Mouse (Mus musculus) stomach, embryonic 14.5 days (tissue): ENCODE measurements around the gene Ryr3. TPM values are rescaled to one million over a fixed set of nuclear protein-coding genes. Genes with fewer than 3 reads are reported as not detected.

Source experiments
- ATAC-seq: fragments of 200-750 bp; cut with Nextera tagmentation; 2 replicates; pipeline ENCODE4 v1.8.0; 2017; ENCODE audit warnings: low read depth, moderate TSS enrichment; ENCODE audit not compliant: insufficient number of reproducible peaks, insufficient read depth, low FRiP score
- H3K27ac ChIP-seq: fragments of 300-500 bp; sonication (generic); 2 replicates; pipeline ENCODE4 v1.5.1; 2014; ENCODE audit warnings: mild to moderate bottlenecking, low read length, moderate library complexity, mixed read lengths
- H3K27me3 ChIP-seq: fragments of 300-500 bp; sonication (generic); 2 replicates; pipeline ENCODE4 v1.6.1; 2014; ENCODE audit warnings: low read length, control low read depth, mixed read lengths; ENCODE audit not compliant: control insufficient read depth, insufficient read depth
- H3K36me3 ChIP-seq: fragments of 300-500 bp; sonication (generic); 2 replicates; pipeline ENCODE4 v1.6.1; 2014; ENCODE audit warnings: mild to moderate bottlenecking, control low read depth, low read length, moderate library complexity, mixed read lengths; ENCODE audit not compliant: control insufficient read depth, insufficient read depth
- H3K4me1 ChIP-seq: fragments of 300-500 bp; sonication (generic); 2 replicates; pipeline ENCODE4 v1.6.1; 2014; ENCODE audit warnings: low read length, control low read depth, mixed read lengths; ENCODE audit not compliant: control insufficient read depth, insufficient read depth
- H3K4me2 ChIP-seq: fragments of 300-500 bp; sonication (generic); replicated peaks from 2 replicates; pipeline ENCODE4 v1.6.1; 2014; ENCODE audit warnings: low read depth, low read length, control low read depth
- H3K4me3 ChIP-seq: fragments of 300-500 bp; sonication (generic); 2 replicates; pipeline ENCODE4 v1.5.1; 2014; ENCODE audit warnings: low read depth, low read length, control low read depth
- H3K9ac ChIP-seq: fragments of 300-500 bp; sonication (generic); replicated peaks from 2 replicates; pipeline ENCODE4 v1.6.1; 2014; ENCODE audit warnings: low read depth, mild to moderate bottlenecking, control low read depth, low read length, moderate library complexity, mixed read lengths
- H3K9me3 ChIP-seq: fragments of 300-500 bp; sonication (generic); 2 replicates; pipeline ENCODE4 v1.6.1; 2016; ENCODE audit warnings: low read depth, low read length, control low read depth; ENCODE audit not compliant: control insufficient read depth
- WGBS: fragments of 180-500 bp; shearing (Covaris S2); extraction: QIAGEN DNeasy Blood & Tissue Kit; methylation state at CpG from one replicate; pipeline ENCODE4 v1.1.7; 2014; 5-methylcytosine and 5-hydroxymethylcytosine counted together
- polyA plus RNA-seq: library from polyadenylated mRNA; unstranded; fragments of >200 nt; fragmentation: Nextera tagmentation; extraction: Ambion mirVana; gene quantifications from 2 replicates; pipeline ENCODE4 v1.2.1, GENCODE M21; 2014

The Ryr3 gene
- polyA plus RNA-seq, 1 experiment from 2014 or later, result 10.8 TPM

DNA sequence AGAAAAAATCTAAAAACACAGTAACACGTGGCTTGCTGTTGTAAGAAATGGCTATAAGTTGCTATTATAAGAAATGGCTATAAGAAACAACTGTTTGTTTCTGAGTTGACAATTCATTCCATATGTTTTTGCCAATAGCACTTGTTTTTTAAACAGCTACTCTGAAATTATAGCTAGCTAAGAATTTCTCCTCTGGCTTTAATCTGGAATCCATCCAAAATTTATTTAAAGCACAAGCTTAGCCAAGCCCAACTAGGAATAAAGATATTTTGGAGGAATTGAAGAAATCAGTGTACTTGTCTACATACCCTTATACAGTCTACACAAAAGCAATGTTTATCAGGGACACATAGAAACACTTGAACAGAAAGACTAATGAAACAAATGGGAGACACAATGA lies 93.4 kb downstream of the Ryr3 start:
- Histone ChIP-seq H3K9ac (no peak overlapping the region), H3K4me1 (no peaks in the 10 kb centered on the region), H3K4me2 (no peak overlapping the region), H3K9me3 (no peaks in the 10 kb centered on the region), H3K4me3 (no peak overlapping the region), H3K27me3 (no peaks in the 10 kb centered on the region), H3K36me3 (no peaks in the 10 kb centered on the region), H3K27ac (no peak overlapping the region)
- 56% methylated on average over 1 of the region's 1 CpGs for WGBS
- no peak for ATAC-seq

DNA sequence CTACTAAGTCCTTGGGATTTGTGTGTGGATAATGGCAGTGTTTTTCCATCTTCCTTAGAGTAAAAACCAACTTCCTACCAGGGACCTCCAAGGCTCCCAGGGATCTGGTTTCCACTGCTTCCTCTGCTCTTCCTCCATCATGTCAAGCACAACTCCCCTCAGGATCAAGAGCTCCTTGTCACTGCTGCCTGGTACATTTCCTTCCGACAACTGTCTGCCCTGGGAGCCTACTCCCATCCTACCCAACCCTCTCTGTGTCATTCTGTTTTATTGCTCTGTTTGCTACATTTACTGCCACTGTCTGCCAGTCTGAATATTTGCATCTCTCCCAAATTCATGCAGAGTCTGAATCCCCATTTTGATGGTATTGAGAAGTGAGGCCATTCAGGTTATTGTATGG lies 97.8 kb downstream of the Ryr3 start:
- no peak for ATAC-seq
- Histone ChIP-seq H3K4me1 (no peaks in the 10 kb centered on the region), H3K36me3 (no peaks in the 10 kb centered on the region), H3K4me2 (no peak overlapping the region), H3K27ac (no peak overlapping the region), H3K9me3 (no peaks in the 10 kb centered on the region), H3K4me3 (no peak overlapping the region), H3K9ac (no peak overlapping the region), H3K27me3 (no peaks in the 10 kb centered on the region)
- 80% methylated on average over 1 of the region's 1 CpGs for WGBS

DNA sequence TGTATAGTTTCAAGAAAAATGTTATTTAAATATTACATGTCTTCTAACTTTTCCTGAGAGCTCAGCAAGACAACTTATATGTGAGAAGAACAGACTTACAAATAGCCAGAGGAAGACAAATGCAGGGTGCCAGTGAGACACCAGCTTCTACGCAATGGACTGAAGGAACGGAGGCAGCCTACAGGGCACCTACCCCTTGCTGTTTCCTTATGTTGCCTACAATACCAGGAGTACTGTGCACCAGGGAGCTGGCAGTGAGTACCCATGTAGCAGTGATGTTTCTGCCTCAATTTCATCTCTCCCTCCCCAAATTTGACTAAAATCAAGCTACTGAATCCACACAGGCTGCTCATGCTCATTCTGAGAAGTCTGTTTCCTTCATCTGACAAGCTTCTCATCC lies 100.1 kb downstream of the Ryr3 start:
- no peak overlapping the region for H3K4me3 ChIP-seq

DNA sequence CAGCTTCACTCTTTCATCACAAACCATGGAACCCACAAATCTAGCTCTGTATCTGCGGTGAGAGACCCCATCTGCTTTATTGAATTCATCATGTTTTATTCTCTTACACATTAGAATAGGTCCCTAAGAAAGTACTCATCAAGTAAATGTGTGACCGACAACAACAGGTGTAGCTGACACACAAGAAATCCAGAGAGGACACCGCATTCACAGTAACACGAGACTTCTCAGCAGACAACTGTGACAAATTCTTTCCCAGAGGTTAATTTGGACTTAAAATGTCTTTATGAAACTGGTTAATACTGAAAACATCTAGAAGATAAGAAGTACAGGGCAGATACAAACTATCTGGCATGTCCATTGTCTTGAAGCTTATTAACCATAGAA lies 101.0 kb downstream of the Ryr3 start:
- Histone ChIP-seq H3K4me3 (no peak overlapping the region), H3K4me1 (no peaks in the 10 kb centered on the region), H3K4me2 (no peak overlapping the region), H3K27ac (no peak overlapping the region), H3K27me3 (no peaks in the 10 kb centered on the region), H3K9ac (no peak overlapping the region), H3K36me3 (no peaks in the 10 kb centered on the region), H3K9me3 (no peaks in the 10 kb centered on the region)
- no peak for ATAC-seq
- 89% methylated on average over 4 of the region's 4 CpGs for WGBS

More for the DNA sequence above, 100.1 kb downstream of the Ryr3 start:
- Histone ChIP-seq H3K9ac (no peak overlapping the region), H3K36me3 (no peaks in the 10 kb centered on the region), H3K9me3 (no peaks in the 10 kb centered on the region), H3K4me1 (no peaks in the 10 kb centered on the region), H3K27me3 (no peaks in the 10 kb centered on the region), H3K27ac (no peak overlapping the region), H3K4me2 (no peak overlapping the region)
- WGBS, result 93% methylated on average over 2 of the region's 2 CpGs
- ATAC-seq, result no peak

DNA sequence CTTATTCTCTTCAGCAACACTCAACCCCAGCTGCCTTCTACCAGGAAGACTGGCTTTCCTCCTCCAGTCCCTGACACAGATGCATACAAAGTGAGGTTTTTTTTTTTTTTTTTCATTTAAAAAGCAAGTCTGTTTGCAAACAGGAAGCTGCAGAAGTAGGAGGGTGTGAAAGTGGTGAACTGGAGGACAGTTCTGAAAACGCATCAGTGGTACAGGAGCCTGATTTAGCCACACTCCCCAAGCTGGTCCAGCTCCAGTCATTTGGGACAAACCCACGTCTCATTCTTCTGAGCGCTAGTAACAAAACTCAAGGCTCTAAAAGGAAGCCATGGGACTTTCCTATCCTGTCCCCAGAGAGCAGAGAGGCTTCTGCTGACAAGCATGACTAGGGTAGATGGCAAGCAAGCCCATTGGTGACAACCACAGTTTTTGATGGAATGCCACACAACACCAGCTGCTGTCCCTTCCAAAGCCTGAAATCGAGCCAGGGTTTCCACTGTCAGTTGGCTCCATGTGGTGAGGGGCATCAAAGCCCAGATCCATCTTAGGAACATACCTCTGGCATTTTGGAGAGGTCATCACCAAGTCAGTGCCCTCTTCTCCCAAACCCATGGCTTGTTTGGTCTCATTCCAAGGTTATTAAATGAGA lies 101.5 kb downstream of the Ryr3 start:
- H3K4me1 ChIP-seq, result no peaks in the 10 kb centered on the region
- no peaks in the 10 kb centered on the region for H3K36me3 ChIP-seq
- ATAC-seq, result no peak
- no peak overlapping the region for H3K4me3 ChIP-seq
- no peak overlapping the region for H3K9ac ChIP-seq
- no peak overlapping the region for H3K27ac ChIP-seq
- no peak overlapping the region for H3K4me2 ChIP-seq
- H3K27me3 ChIP-seq, result no peaks in the 10 kb centered on the region
- 78% methylated on average over 4 of the region's 4 CpGs for WGBS
- no peaks in the 10 kb centered on the region for H3K9me3 ChIP-seq

DNA sequence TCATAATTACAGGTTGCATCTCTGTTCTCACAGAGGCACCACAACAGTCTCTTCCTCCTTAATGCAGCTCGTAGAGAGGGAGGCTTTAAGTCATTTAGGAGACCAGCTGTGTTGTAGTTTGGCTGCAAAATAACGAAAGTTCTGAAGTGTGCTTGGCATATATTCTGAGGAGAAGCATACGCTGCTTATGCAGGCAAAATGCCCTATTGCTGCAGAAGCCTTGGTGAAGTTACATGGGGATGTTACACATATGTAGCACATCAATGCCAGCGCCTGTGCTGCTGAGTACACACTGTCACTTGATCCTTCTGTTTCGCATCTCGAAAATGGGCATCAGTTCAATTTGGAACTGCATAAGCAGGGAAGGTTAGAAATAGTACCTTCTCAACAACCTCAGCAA lies 112.3 kb downstream of the Ryr3 start:
- Histone ChIP-seq H3K9me3 (no peaks in the 10 kb centered on the region), H3K4me2 (no peak overlapping the region), H3K9ac (no peak overlapping the region), H3K4me3 (no peak overlapping the region), H3K27ac (no peak overlapping the region), H3K36me3 (no peaks in the 10 kb centered on the region), H3K4me1 (no peaks in the 10 kb centered on the region), H3K27me3 (no peaks in the 10 kb centered on the region)
- WGBS, result 83% methylated on average over 6 of the region's 6 CpGs
- ATAC-seq, result no peak

DNA sequence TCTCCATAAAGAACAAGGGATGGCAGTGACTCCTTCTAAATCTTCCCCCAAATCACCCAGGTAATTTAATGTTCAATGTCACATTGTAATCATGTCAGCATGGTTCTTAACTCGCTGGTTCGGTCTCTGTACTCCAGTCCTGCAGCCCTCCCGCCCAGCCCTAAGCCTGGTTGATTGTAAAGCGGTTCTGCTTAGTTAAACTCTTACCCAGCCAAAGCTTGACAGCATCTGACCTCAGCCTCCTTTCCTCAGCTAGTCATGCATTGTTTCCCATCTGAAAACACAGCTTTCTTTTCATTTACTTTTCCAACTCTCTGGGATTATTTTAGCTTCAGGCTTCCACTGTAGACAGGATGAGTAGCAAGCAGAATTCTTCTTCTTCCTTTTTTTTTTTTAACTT lies 121.7 kb downstream of the Ryr3 start:
- Histone ChIP-seq H3K27ac (no peak overlapping the region), H3K4me2 (no peak overlapping the region), H3K4me3 (no peak overlapping the region), H3K27me3 (no peaks in the 10 kb centered on the region), H3K9ac (no peak overlapping the region), H3K36me3 (no peaks in the 10 kb centered on the region), H3K9me3 (no peaks in the 10 kb centered on the region), H3K4me1 (no peaks in the 10 kb centered on the region)
- no peak for ATAC-seq
- WGBS, result 87% methylated on average over 4 of the region's 4 CpGs

DNA sequence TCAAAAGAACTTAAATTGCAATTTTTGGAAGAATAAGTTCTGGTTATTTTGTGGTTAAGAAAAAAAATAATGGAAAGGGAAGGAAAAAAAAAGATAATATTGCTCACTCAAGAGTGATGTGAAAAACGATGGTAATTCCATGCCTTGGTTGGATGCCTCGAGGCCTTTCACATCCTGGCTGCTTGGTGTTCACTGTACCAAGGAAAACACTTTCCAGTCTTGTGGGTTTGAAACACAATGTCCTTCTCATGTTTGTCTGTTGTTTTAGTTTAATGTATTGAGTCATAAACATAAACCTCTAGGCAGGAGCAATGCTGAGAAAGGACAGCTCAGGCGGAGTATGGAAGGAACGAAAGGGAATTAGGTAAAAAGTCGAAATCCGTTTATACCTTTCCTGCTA lies 122.8 kb downstream of the Ryr3 start:
- Histone ChIP-seq H3K9me3 (no peaks in the 10 kb centered on the region), H3K27ac (no peak overlapping the region), H3K27me3 (no peaks in the 10 kb centered on the region), H3K4me1 (no peaks in the 10 kb centered on the region), H3K9ac (no peak overlapping the region), H3K4me3 (no peak overlapping the region), H3K36me3 (no peaks in the 10 kb centered on the region), H3K4me2 (no peak overlapping the region)
- WGBS, result 92% methylated on average over 6 of the region's 6 CpGs
- ATAC-seq, result no peak

DNA sequence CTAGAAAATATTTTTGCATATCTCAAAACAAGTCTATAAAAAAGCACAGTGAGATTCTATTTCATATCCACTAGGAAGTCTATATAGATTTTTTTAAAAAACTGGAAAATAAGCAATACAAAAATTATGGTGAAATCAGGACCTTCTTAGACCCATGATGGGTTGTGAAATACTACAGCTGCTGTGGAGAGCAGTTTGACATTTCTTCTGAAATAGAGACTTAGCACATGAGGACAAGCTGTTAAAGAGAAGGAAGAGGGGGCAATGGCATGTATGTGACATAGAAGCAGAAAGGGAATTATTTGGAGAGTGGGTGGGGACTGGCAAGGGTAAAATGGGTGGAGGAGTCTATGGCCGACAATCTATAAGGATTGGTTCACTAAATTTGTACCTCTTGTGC lies 124.1 kb downstream of the Ryr3 start:
- no peak overlapping the region for H3K4me2 ChIP-seq
- no peaks in the 10 kb centered on the region for H3K36me3 ChIP-seq
- H3K4me1 ChIP-seq, result no peaks in the 10 kb centered on the region
- no peak for ATAC-seq
- H3K4me3 ChIP-seq, result no peak overlapping the region
- no peak overlapping the region for H3K9ac ChIP-seq
- no peaks in the 10 kb centered on the region for H3K27me3 ChIP-seq
- H3K9me3 ChIP-seq, result no peaks in the 10 kb centered on the region
- no peak overlapping the region for H3K27ac ChIP-seq
- 79% methylated on average over 1 of the region's 1 CpGs for WGBS
